Mouse (Mus musculus) erythroblast, embryonic 14.5 days (primary cell): ENCODE data around the gene Coq8a.

Source experiments
- GATA1 ChIP-seq: IDR thresholded peaks from 2 replicates; pipeline ENCODE4 v1.6.1; 2012; ENCODE audit warnings: low read length, inconsistent platforms, mixed read lengths
- TAL1 ChIP-seq: IDR thresholded peaks from 3 replicates; pipeline ENCODE4 v1.6.1; 2012; ENCODE audit warnings: low read length, inconsistent platforms, mixed read lengths

DNA sequence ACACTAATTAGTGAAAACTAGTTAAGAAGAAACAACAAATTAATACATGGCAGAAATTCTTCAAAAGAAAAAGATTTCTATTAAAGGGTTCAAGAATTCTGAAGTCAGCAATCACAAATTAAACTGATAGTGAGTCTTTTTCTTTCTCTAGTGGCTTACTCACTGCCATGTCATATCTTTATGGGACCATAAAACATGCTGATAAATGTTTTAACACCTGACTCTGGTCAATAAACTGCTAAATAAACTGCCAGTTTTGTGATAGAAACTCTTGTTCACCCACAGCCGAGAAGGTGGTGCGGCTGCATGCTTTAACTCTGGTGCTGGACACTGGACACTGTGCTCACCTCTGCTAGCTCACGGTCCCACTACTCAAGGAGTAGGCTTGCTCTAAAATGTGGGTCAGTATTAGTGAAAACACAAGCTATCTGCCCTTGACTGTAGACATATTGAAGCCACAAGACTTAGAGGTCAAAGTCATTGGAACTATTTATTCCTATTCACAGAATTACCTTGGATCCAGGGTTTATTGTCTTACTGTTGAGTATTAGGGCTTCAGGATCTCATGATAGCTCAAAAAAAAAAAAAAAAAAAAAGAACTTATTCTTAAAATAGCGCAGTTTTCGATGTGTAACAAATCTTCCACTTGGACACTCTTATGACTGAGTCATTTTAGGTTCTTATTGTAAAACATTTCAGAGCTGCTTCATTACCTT lies 71.2 kb downstream of the Coq8a start:
- no peak for TF ChIP-seq GATA1
- no peak for TF ChIP-seq TAL1
